Mouse (Mus musculus) E14TG2a.4 (cell line): Measurements from ENCODE around the gene Olfr299.

Source experiments
- H3K27me3 ChIP-seq: 2 replicates; pipeline ENCODE4 v1.6.1; 2014; ENCODE audit warnings: low read length, control low read depth; ENCODE audit not compliant: insufficient read depth
- H3K36me3 ChIP-seq: 2 replicates; pipeline ENCODE4 v1.6.1; 2014; ENCODE audit warnings: low read length, control low read depth; ENCODE audit not compliant: insufficient read depth
- H3K4me1 ChIP-seq: replicated peaks from 2 replicates; pipeline ENCODE4 v1.6.1; 2014; ENCODE audit warnings: low read depth, low read length, control low read depth
- H3K4me3 ChIP-seq: replicated peaks from 2 replicates; pipeline ENCODE4 v1.5.1; 2014; ENCODE audit warnings: mild to moderate bottlenecking, low read length
- H3K9me3 ChIP-seq: 2 replicates; pipeline ENCODE4 v1.6.1; 2014; ENCODE audit warnings: low read length, control low read depth
- CTCF ChIP-seq: conservative IDR thresholded peaks from 2 replicates; pipeline ENCODE4 v1.5.1; 2014; ENCODE audit warnings: low read length
- NANOG ChIP-seq: IDR thresholded peaks from 2 replicates; pipeline ENCODE4 v1.6.1; 2014; ENCODE audit warnings: borderline replicate concordance, low read length, mixed read lengths
- POU5F1 ChIP-seq: IDR thresholded peaks from 2 replicates; pipeline ENCODE4 v1.6.1; 2014; ENCODE audit warnings: low read length, borderline replicate concordance

The Olfr299 gene

GRCm38 (mm10) chr7:86459621-86460020, at the start of gene Olfr299:
TSS of gene Olfr299 (plus strand) at chr7:86459921.
- no peak within 1 kb of the TSS for H3K4me3 ChIP-seq
- no peaks in the 10 kb centered on the region for H3K36me3 ChIP-seq
- H3K9me3 ChIP-seq = no peaks in the 10 kb centered on the region
- no peaks in the 10 kb centered on the region for H3K27me3 ChIP-seq
- TF ChIP-seq NANOG = no peak
- TF ChIP-seq CTCF = no peak
- no peak for TF ChIP-seq POU5F1
- no peaks in the 10 kb centered on the region for H3K4me1 ChIP-seq

GRCm38 (mm10) chr7:86492384-86492783, 32.7 kb downstream of the Olfr299 start, which contains the start of gene Olfr298:
TSS of gene Olfr298 (minus strand) at chr7:86492484.
- no peaks in the 10 kb centered on the region for H3K4me1 ChIP-seq
- no peaks in the 10 kb centered on the region for H3K9me3 ChIP-seq
- TF ChIP-seq POU5F1 (no peak), CTCF (no peak), NANOG (no peak)
- H3K36me3 ChIP-seq = no peaks in the 10 kb centered on the region
- no peaks in the 10 kb centered on the region for H3K27me3 ChIP-seq
- no peak within 1 kb of the TSS for H3K4me3 ChIP-seq
